Mouse (Mus musculus): ENCODE measurements around the gene Trim71. TPM values are rescaled to one million over a fixed set of nuclear protein-coding genes. Genes with fewer than 3 reads are reported as not detected.
A peak's percentile ranks its signal among the peaks of the same experiment; 100 is the strongest.

Trim71 gene
- polyA plus RNA-seq, 1 experiment from 2014 or later, result 0.32 TPM

- Histone ChIP-seq H3K9ac (replicated peaks) (no peak overlapping the region), H3K27me3 (no peaks in the 10 kb centered on the region), H3K4me2 (replicated peaks) (no peak overlapping the region), H3K4me3 (replicated peaks) (no peak overlapping the region), H3K36me3 (no peaks in the 10 kb centered on the region), H3K4me1 (replicated peaks) (no peaks in the 10 kb centered on the region), H3K9me3 (no peaks in the 10 kb centered on the region), H3K27ac (no peak overlapping the region)
- 63% methylated on average over 5 of the region's 5 CpGs for WGBS
- no peak for ATAC-seq
Measured at GRCm38 (mm10) chr9:114573528-114573927, 9.4 kb upstream of the Trim71 start.

- Histone ChIP-seq H3K27me3 (peaks cover 11% of the 10 kb centered on the region), H3K4me1 (replicated peaks) (peaks cover 6% of the 10 kb centered on the region; the same call in 1 of the 2 replicates), H3K9me3 (no peaks in the 10 kb centered on the region), H3K36me3 (no peaks in the 10 kb centered on the region), H3K4me2 (replicated peaks) (no peak overlapping the region), H3K27ac (no peak overlapping the region), H3K9ac (replicated peaks) (no peak overlapping the region), H3K4me3 (replicated peaks) (no peak overlapping the region)
- 87% methylated on average over 5 of the region's 5 CpGs for WGBS
- no peak for ATAC-seq
Measured at GRCm38 (mm10) chr9:114568682-114569474, 4.7 kb upstream of the Trim71 start.

GRCm38 (mm10) chr9:114564667-114565066 lies 498 bp upstream of the Trim71 start:
- peak overlapping the region; percentile 86 for H3K4me2 ChIP-seq (replicated peaks)
- H3K9ac ChIP-seq (replicated peaks), result peak overlapping the region; percentile 70
- peak overlapping the region; percentile 63 for H3K4me3 ChIP-seq (replicated peaks)
- H3K27ac ChIP-seq, result no peak overlapping the region
- H3K27me3 ChIP-seq, result peaks cover 53% of the 10 kb centered on the region
- H3K36me3 ChIP-seq, result no peaks in the 10 kb centered on the region
- no peaks in the 10 kb centered on the region for H3K9me3 ChIP-seq
- peaks cover 39% of the 10 kb centered on the region for H3K4me1 ChIP-seq (replicated peaks)
- no peak for ATAC-seq
- WGBS, result 2% methylated on average over 10 of the region's 10 CpGs

GRCm38 (mm10) chr9:114562919-114563751 lies 1.0 kb downstream of the Trim71 start:
- Histone ChIP-seq H3K4me1 (replicated peaks) (peaks cover 39% of the 10 kb centered on the region), H3K27ac (peak overlapping the region; percentile 65; the same call in 1 of the 2 replicates), H3K4me2 (replicated peaks) (peak overlapping the region; percentile 86), H3K27me3 (peaks cover 69% of the 10 kb centered on the region), H3K9ac (replicated peaks) (peak overlapping the region; percentile 70), H3K9me3 (no peaks in the 10 kb centered on the region), H3K4me3 (replicated peaks) (peak overlapping the region; percentile 63), H3K36me3 (no peaks in the 10 kb centered on the region)
- under 1% methylated on average over 122 of the region's 122 CpGs for WGBS
- ATAC-seq, result peak; percentile 64

GRCm38 (mm10) chr9:114562031-114562918 lies 1.9 kb downstream of the Trim71 start:
- Histone ChIP-seq H3K27me3 (peaks cover 70% of the 10 kb centered on the region), H3K9me3 (no peaks in the 10 kb centered on the region), H3K4me1 (replicated peaks) (peaks cover 39% of the 10 kb centered on the region), H3K9ac (replicated peaks) (peak overlapping the region; percentile 70), H3K27ac (no peak overlapping the region), H3K36me3 (no peaks in the 10 kb centered on the region), H3K4me3 (replicated peaks) (peak overlapping the region; percentile 63), H3K4me2 (replicated peaks) (peak overlapping the region; percentile 86)
- peak; percentile 29; the same call in 1 of the 2 replicates for ATAC-seq
- under 1% methylated on average over 83 of the region's 101 CpGs for WGBS

GRCm38 (mm10) chr9:114561671-114561971 lies 2.5 kb downstream of the Trim71 start:
- H3K9ac ChIP-seq (replicated peaks), result no peak overlapping the region
- H3K36me3 ChIP-seq, result no peaks in the 10 kb centered on the region
- H3K9me3 ChIP-seq, result no peaks in the 10 kb centered on the region
- peak overlapping the region; percentile 63 for H3K4me3 ChIP-seq (replicated peaks)
- peaks cover 39% of the 10 kb centered on the region for H3K4me1 ChIP-seq (replicated peaks)
- peak overlapping the region; percentile 86 for H3K4me2 ChIP-seq (replicated peaks)
- WGBS, result 2% methylated on average over 12 of the region's 12 CpGs
- H3K27ac ChIP-seq, result no peak overlapping the region
- peaks cover 70% of the 10 kb centered on the region for H3K27me3 ChIP-seq
- no peak for ATAC-seq

- no peak for ATAC-seq
- Histone ChIP-seq H3K4me2 (replicated peaks) (peak overlapping the region; percentile 86), H3K9ac (replicated peaks) (no peak overlapping the region), H3K36me3 (no peaks in the 10 kb centered on the region), H3K4me1 (replicated peaks) (peaks cover 39% of the 10 kb centered on the region), H3K27me3 (peaks cover 70% of the 10 kb centered on the region), H3K4me3 (replicated peaks) (peak overlapping the region; percentile 63), H3K27ac (no peak overlapping the region), H3K9me3 (no peaks in the 10 kb centered on the region)
- WGBS, result under 1% methylated on average over 36 of the region's 36 CpGs
Measured at GRCm38 (mm10) chr9:114560771-114561670, 3.1 kb downstream of the Trim71 start.

GRCm38 (mm10) chr9:114560141-114560540 lies 4.0 kb downstream of the Trim71 start:
- ATAC-seq, result no peak
- no peaks in the 10 kb centered on the region for H3K36me3 ChIP-seq
- no peaks in the 10 kb centered on the region for H3K9me3 ChIP-seq
- WGBS, result 14% methylated on average over 7 of the region's 7 CpGs
- no peak overlapping the region for H3K4me3 ChIP-seq (replicated peaks)
- H3K4me2 ChIP-seq (replicated peaks), result no peak overlapping the region; the same call in 1 of the 2 replicates
- H3K4me1 ChIP-seq (replicated peaks), result peaks cover 39% of the 10 kb centered on the region
- no peak overlapping the region for H3K9ac ChIP-seq (replicated peaks)
- no peak overlapping the region for H3K27ac ChIP-seq
- peaks cover 68% of the 10 kb centered on the region for H3K27me3 ChIP-seq

- no peak overlapping the region for H3K4me2 ChIP-seq (replicated peaks)
- no peak overlapping the region for H3K27ac ChIP-seq
- H3K36me3 ChIP-seq, result no peaks in the 10 kb centered on the region
- no peak for ATAC-seq
- no peaks in the 10 kb centered on the region for H3K9me3 ChIP-seq
- H3K4me3 ChIP-seq (replicated peaks), result no peak overlapping the region
- no peak overlapping the region for H3K9ac ChIP-seq (replicated peaks)
- H3K27me3 ChIP-seq, result peaks cover 41% of the 10 kb centered on the region
- H3K4me1 ChIP-seq (replicated peaks), result peaks cover 26% of the 10 kb centered on the region
- WGBS, result 12% methylated on average over 7 of the region's 7 CpGs
Measured at GRCm38 (mm10) chr9:114557086-114557485, 7.1 kb downstream of the Trim71 start.

GRCm38 (mm10) chr9:114556276-114556855 lies 7.8 kb downstream of the Trim71 start:
- no peak overlapping the region for H3K27ac ChIP-seq
- 34% methylated on average over 10 of the region's 10 CpGs for WGBS
- ATAC-seq, result no peak

More at GRCm38 (mm10) chr9:114556276-114556855, 7.8 kb downstream of the Trim71 start:
- H3K4me2 ChIP-seq (replicated peaks), result no peak overlapping the region
- H3K27me3 ChIP-seq, result peaks cover 34% of the 10 kb centered on the region
- H3K9me3 ChIP-seq, result no peaks in the 10 kb centered on the region
- no peak overlapping the region for H3K4me3 ChIP-seq (replicated peaks)
- no peak overlapping the region for H3K9ac ChIP-seq (replicated peaks)
- peaks cover 19% of the 10 kb centered on the region for H3K4me1 ChIP-seq (replicated peaks)
- no peaks in the 10 kb centered on the region for H3K36me3 ChIP-seq
